Mouse (Mus musculus): ENCODE measurements around the gene Cdk14.
"Not testable (repeated sequence)": the region's sequence is repeated elsewhere in the genome, so short reads cannot be mapped to it uniquely, and the experiment has no call there.

The Cdk14 gene

GRCm38 (mm10) chr5:4955392-4955791 is 464.7 kb downstream of the Cdk14 start:
- DNase-seq, result no peak

DNA sequence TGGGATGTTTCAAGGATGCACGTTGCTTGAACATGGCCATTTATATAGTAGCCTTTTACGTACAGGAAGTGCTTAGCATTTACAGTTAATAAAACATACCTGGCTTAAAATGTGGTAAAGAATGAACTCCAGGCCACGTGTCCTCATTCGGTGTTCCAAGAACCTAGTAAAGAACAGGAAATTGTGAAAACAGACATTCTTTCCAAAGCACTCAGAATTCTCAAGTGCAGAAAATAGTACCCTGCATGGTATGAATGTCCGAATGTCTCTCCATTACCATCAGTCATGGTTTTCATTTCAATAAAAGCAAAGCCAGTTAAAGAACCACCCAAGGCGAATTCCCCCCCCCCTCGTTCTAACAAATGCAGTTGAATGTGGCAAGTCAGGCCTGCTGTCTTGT is 470.7 kb downstream of the Cdk14 start:
- no peak for DNase-seq

- no peak for DNase-seq
Measured at GRCm38 (mm10) chr5:4948090-4948954, 471.8 kb downstream of the Cdk14 start.

GRCm38 (mm10) chr5:4935131-4935530 is 485.0 kb downstream of the Cdk14 start:
- DNase-seq, result no peak

DNA sequence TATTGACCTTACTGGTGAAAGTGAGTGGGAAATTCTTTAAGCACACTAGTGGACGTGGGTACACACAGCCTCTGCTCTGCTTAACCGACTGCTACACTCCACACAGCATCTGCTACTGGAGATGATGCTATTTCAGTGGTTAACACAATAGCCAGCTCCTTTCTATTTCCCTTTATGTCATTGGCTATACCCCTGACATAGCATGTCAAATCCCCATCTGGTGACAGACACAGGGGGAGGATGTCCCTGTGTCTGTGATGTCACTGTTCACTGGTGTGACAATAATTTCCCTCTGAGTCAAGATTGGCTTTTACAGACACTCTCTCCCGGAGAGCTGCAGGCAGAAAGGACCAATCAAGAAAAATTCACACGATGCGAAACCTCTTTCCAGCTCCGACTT is 485.6 kb downstream of the Cdk14 start:
- no peak for DNase-seq

- DNase-seq, result no peak
Measured at GRCm38 (mm10) chr5:4931539-4932143, 488.5 kb downstream of the Cdk14 start.

DNA sequence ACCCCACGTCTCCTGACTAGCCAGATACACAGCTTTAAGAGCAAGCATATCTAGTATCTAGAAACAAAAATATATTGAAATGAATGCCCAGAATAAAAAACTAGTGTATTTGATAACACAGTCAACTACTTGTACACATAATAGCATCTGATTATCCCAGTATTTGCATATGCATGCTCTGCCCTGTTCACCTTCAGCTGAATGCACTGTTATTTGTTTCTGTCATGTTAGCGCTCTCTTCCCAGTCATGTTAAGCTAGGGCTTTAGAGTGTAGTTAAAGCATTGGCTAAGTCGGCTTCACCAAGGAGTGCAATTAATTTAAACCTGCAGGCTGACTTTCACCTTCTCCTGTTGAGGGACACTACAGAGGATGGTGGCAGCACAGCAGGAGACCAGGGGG is 490.5 kb downstream of the Cdk14 start:
- no peak for DNase-seq

- no peak for DNase-seq
Measured at GRCm38 (mm10) chr5:4924866-4925265, 495.2 kb downstream of the Cdk14 start.

DNA sequence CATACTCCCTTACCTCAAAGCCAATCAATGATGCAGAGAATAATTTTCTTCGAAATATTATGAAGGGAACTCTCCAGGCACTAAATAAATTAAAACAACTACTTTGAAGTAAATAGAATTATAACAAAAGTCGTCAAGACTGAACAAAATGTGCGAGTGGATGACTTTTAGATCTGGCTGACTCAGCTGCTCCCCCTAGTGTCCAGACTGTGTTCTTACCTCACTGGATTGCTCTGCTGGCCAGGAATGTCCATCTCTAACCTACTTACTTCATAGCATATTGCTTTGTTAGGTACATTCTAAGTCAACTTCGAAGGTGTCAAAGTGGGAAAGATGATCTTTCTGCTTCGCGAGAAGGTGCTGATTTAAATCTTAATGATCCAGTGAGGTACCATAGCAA is 501.7 kb downstream of the Cdk14 start:
- peak; percentile 60 for DNase-seq

DNA sequence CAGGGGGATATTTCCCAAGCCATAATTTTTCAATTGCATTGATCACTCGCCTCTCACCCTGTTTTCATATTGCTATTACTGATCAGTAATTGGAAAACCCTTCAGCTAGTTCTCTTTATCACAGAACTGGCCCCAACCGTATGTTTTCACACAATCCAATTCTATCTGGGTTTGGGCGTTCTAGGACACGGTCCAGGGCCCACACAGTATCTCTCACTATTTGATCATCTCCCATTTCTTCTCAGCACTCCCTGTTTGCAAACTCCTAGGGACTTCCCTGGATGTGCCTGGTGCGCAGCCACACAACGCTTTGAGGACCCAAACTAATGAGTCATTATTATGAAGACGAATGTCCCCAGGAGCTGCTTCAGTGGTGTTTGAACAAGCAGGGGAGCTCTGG is 502.4 kb downstream of the Cdk14 start:
- no peak for DNase-seq

- no peak for DNase-seq
Measured at GRCm38 (mm10) chr5:4917274-4917673, 502.8 kb downstream of the Cdk14 start.

DNA sequence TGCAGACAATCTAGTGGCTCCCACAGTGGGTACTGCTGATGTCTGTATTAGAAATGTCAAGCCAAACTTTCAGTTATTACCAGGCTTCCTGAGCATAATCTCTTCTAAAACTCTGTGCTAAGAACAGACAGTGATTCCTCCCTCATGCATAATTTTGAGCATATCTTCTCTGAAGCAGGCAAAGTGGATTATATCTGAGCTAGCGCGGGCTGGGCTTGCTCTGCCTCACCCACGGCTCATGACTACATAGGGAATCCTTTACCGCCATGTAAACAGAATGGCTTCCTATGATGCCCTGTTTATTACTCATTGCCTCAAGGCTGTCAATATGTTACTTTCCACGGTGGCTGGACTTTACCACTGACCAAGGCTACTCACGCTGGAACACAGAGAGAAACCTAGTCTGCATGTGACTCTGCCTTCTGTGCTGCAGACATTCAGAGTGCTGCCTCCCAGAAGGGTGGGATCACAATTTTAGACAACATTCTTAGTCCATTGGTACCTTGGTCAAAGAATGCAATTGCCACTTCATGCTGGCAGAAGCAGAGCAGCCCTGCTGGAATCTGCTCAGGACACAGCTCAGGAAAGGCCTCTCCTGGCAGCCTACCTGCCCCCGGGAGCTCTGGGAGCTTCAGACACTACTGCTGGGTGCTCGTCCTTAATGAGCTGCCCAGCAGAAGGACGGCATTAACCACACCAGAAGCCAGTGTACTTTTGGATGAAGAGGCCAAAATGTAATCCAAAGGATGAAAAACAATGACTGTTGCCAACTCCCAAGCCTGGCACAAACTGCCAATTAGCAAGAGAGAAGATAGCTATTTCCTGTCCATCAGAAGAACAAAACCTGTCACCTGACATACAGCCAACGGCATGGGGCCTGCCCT is 503.5 kb downstream of the Cdk14 start:
- DNase-seq, result peak; percentile 74

- not testable (repeated sequence) for DNase-seq
Measured at GRCm38 (mm10) chr5:4904911-4905310, 515.2 kb downstream of the Cdk14 start.

GRCm38 (mm10) chr5:4898241-4898640 is 521.9 kb downstream of the Cdk14 start:
- no peak for DNase-seq

GRCm38 (mm10) chr5:4894988-4895387 is 525.1 kb downstream of the Cdk14 start:
- DNase-seq, result no peak

GRCm38 (mm10) chr5:4893852-4894207 is 526.3 kb downstream of the Cdk14 start:
- DNase-seq, result no peak

DNA sequence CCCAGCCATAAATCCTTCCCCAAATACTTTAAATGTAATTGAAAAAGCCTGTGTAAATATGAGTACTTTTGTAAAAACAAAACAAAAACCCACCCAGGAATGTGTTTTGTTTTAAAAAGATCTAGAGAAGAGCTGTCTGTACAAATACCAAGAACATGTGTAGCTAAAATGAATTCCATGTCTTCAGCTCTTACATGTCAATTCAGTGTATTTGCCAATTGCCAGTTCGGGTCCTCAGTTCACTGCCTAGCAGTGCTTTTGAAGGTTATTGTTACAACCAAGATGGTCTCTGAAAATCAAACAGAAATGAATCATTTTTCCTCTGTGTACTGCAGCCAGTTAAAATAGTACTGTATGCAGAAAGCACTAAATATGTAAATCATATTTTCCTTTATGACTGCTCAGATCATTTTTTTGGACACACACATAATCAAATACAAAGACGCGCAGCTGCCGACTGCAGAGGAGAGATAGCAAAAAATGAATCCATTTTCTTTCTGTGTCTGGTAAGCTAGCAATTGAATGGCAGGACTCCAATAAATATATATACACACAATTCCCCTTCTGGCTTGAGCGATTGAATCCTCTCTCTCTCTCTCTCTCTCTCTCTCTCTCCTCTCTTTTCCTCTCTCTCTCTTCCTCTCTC is 526.8 kb downstream of the Cdk14 start:
- DNase-seq, result no peak

DNA sequence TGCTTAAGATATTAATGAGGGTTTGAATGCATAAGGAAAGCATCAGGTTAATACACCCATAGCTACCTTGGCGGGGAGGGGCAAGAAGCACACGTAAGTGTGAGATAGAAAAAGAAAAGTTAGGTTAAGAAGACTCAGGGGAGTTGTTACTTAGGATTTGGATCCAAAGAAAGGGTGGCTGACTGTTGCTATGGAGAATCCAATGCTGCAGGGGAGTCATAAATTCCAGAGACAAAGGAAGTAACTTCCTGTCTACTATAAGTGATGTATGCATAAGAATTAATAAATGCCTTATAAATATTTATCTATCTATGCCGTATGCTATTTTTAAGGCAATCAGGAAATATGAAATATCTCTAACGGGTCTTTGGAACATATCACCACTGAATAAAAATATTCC is 527.4 kb downstream of the Cdk14 start:
- DNase-seq, result no peak

DNA sequence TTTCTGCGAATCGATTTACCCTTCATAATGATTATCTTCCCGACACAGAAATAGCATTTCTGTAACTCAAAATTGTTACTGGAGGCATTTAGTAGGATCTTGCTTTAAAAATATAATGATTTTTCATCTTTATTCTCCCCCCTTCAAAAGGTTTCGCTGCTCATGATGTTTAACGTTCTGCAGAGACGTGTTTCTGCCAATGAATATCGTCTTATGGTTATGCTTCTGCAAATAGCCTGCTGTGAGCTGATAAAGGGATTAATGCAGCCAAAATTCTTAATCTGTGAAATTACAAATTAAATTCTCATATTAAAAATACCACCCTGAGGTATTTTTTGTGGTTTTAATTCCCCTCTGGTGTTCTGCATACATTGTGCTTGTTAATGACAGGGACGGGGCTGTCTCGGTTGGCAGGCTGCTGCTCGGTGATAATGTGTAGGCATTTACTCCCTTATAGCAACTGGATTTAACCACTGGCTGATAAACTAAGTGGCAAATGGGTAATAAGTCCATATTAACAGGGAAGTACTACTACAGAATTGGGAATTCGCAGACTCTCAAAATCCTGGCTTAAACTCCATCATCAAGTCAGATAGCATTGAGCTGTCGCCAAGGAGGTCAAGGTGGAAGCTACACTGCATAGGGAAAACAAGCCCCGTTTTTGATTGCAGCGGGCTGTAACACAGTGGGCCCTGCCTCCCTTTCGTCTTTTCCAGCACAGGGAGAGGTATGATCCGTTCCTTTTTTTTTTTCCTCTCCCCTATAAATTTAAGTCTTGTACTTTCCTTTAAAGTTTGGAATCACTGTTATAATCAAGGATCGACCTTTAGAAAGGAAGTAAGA is 528.0 kb downstream of the Cdk14 start:
- DNase-seq, result no peak

- DNase-seq, result no peak
Measured at GRCm38 (mm10) chr5:4887069-4887468, 533.0 kb downstream of the Cdk14 start.

GRCm38 (mm10) chr5:4882841-4883240 is 537.3 kb downstream of the Cdk14 start:
- no peak for DNase-seq

- DNase-seq, result no peak
Measured at GRCm38 (mm10) chr5:4880331-4880730, 539.8 kb downstream of the Cdk14 start.

Data from cerebellum, adult 9-11 months (tissue).